Mouse (Mus musculus) C2C12 (cell line): ENCODE data around the gene Slc9a1. TPM values are rescaled to one million over a fixed set of nuclear protein-coding genes. Genes with fewer than 3 reads are reported as not detected.
A peak's percentile ranks its signal among the peaks of the same experiment; 100 is the strongest.

ENCODE experiments used
- H3K27me3 ChIP-seq: one replicate; pipeline ENCODE4 v1.6.1; 2011; ENCODE audit not compliant: control insufficient read depth, insufficient read depth, insufficient read length
- H3K36me3 ChIP-seq: one replicate; pipeline ENCODE4 v1.6.1; 2011; ENCODE audit not compliant: control insufficient read depth, insufficient read depth
- H3K4me3 ChIP-seq: one replicate; pipeline ENCODE4 v1.5.1; 2011; ENCODE audit warnings: mild to moderate bottlenecking, control low read depth; ENCODE audit not compliant: poor library complexity, insufficient read depth, severe bottlenecking
- H3K79me2 ChIP-seq: one replicate; pipeline ENCODE4 v1.6.1; 2011; ENCODE audit not compliant: control insufficient read depth, insufficient read depth
- H3K79me3 ChIP-seq: one replicate; pipeline ENCODE4 v1.6.1; 2011; ENCODE audit warnings: low read depth, control low read depth
- H3ac ChIP-seq: one replicate; pipeline ENCODE3; 2011; ENCODE audit warnings: low read depth; ENCODE audit not compliant: control insufficient read depth, insufficient read length
- CEBPB ChIP-seq: IDR thresholded peaks from one replicate; pipeline ENCODE4 v1.6.1; 2011; ENCODE audit warnings: low read depth, mild to moderate bottlenecking, control low read depth, moderate library complexity
- CTCF ChIP-seq: IDR thresholded peaks from one replicate; pipeline ENCODE4 v1.5.1; 2011; ENCODE audit not compliant: control insufficient read depth, insufficient read depth, insufficient read length
- FOSL1 ChIP-seq: IDR thresholded peaks from one replicate; pipeline ENCODE4 v1.8.0; 2011; ENCODE audit warnings: mild to moderate bottlenecking, low read length; ENCODE audit not compliant: poor library complexity, insufficient read depth, severe bottlenecking
- MAX ChIP-seq: IDR thresholded peaks from one replicate; pipeline ENCODE4 v1.6.1; 2011; ENCODE audit warnings: mild to moderate bottlenecking, control low read depth
- MYOD1 ChIP-seq: IDR thresholded peaks from one replicate; pipeline ENCODE4 v1.6.1; 2011; ENCODE audit warnings: low read depth; ENCODE audit not compliant: control insufficient read depth, insufficient read length
- MYOG ChIP-seq: IDR thresholded peaks from one replicate; pipeline ENCODE4 v1.6.1; 2011; ENCODE audit not compliant: control insufficient read depth, insufficient read length; ENCODE audit errors: extremely low read depth
- USF1 ChIP-seq: IDR thresholded peaks from one replicate; pipeline ENCODE4 v1.6.1; 2011; ENCODE audit warnings: low read depth, mild to moderate bottlenecking, control low read depth, moderate library complexity
- polyA plus RNA-seq: library from polyadenylated mRNA; unstranded; fragments of >200 nt; fragmentation: generic; extraction: Trizol; gene quantifications from one replicate; pipeline ENCODE4 v1.2.1, GENCODE M21; 2012; ENCODE audit warnings: missing spikeins

The Slc9a1 gene
- polyA plus RNA-seq, 1 experiment, result 19.4 TPM

DNA sequence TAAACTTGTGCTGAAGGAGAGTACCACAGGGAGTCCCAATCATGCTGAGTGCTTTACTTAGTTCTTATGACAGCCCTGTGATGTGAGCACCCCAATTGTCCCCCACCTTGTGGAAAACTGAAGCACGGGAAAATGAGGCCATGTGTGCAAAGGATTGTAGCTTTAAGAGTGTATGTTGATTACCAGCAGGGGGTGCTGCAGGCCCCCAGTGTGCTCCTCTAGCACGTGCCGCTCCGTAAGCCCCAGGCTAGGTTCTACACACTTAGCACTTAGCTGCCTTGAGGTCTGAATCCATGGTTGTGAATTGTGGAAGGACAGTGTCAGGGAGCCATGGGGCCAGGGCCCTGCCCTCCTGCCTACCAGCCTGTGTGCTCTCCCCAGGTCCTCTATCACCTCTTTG is 45.4 kb downstream of the Slc9a1 start:
- no peaks in the 10 kb centered on the region for H3K27me3 ChIP-seq
- peaks cover 16% of the 10 kb centered on the region for H3K36me3 ChIP-seq
- H3K79me2 ChIP-seq, result no peaks in the 10 kb centered on the region
- H3ac ChIP-seq, result no peak overlapping the region
- TF ChIP-seq MAX, result no peak
- no peak for TF ChIP-seq MYOG
- TF ChIP-seq USF1, result no peak
- no peak for TF ChIP-seq CEBPB
- TF ChIP-seq FOSL1, result no peak
- no peak for TF ChIP-seq CTCF
- TF ChIP-seq MYOD1, result no peak
- H3K4me3 ChIP-seq, result no peak overlapping the region
- H3K79me3 ChIP-seq, result no peaks in the 10 kb centered on the region

- Histone ChIP-seq H3K79me3 (no peaks in the 10 kb centered on the region), H3K4me3 (no peak overlapping the region), H3K27me3 (no peaks in the 10 kb centered on the region), H3ac (no peak overlapping the region), H3K36me3 (peaks cover 4% of the 10 kb centered on the region), H3K79me2 (no peaks in the 10 kb centered on the region)
- TF ChIP-seq USF1, result no peak
- TF ChIP-seq CTCF, result peak; percentile 41
Observed at GRCm38 (mm10) chr4:133419312-133420004, 50.0 kb downstream of the Slc9a1 start.

DNA sequence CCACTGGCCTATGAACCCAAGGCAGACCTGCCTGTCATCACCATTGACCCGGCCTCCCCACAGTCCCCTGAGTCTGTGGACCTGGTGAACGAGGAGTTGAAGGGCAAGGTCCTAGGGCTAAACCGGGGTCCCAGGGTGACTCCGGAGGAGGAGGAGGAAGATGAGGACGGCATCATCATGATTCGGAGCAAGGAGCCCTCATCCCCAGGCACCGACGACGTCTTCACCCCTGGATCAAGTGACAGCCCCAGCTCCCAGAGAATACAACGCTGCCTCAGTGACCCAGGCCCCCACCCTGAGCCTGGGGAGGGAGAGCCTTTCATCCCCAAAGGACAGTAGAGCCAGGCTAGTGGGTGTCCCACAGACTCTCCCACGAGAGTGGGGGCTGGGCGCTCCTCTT is 52.5 kb downstream of the Slc9a1 start:
- H3ac ChIP-seq, result no peak overlapping the region
- H3K4me3 ChIP-seq, result no peak overlapping the region
- no peaks in the 10 kb centered on the region for H3K79me3 ChIP-seq
- no peaks in the 10 kb centered on the region for H3K79me2 ChIP-seq
- TF ChIP-seq CEBPB (no peak), CTCF (no peak), FOSL1 (no peak), MYOD1 (no peak), MYOG (no peak), USF1 (no peak), MAX (no peak)
- H3K36me3 ChIP-seq, result peaks cover 4% of the 10 kb centered on the region
- no peaks in the 10 kb centered on the region for H3K27me3 ChIP-seq

GRCm38 (mm10) chr4:133422601-133423000 is 53.1 kb downstream of the Slc9a1 start:
- H3K79me3 ChIP-seq, result no peaks in the 10 kb centered on the region
- H3K79me2 ChIP-seq, result no peaks in the 10 kb centered on the region
- H3ac ChIP-seq, result no peak overlapping the region
- H3K27me3 ChIP-seq, result no peaks in the 10 kb centered on the region
- H3K36me3 ChIP-seq, result peaks cover 4% of the 10 kb centered on the region
- TF ChIP-seq CEBPB (no peak), CTCF (no peak), FOSL1 (no peak), MAX (no peak), USF1 (no peak), MYOG (no peak), MYOD1 (no peak)
- no peak overlapping the region for H3K4me3 ChIP-seq

GRCm38 (mm10) chr4:133423108-133423507 is 53.6 kb downstream of the Slc9a1 start:
- Histone ChIP-seq H3K79me2 (no peaks in the 10 kb centered on the region), H3ac (no peak overlapping the region), H3K79me3 (no peaks in the 10 kb centered on the region), H3K36me3 (peaks cover 4% of the 10 kb centered on the region), H3K4me3 (no peak overlapping the region), H3K27me3 (no peaks in the 10 kb centered on the region)
- TF ChIP-seq CTCF (peak; percentile 69), USF1 (no peak), MYOG (no peak), MAX (no peak), FOSL1 (no peak), MYOD1 (no peak), CEBPB (no peak)

- no peak overlapping the region for H3K4me3 ChIP-seq
- H3K36me3 ChIP-seq, result peaks cover 4% of the 10 kb centered on the region
- H3ac ChIP-seq, result no peak overlapping the region
- no peak for TF ChIP-seq FOSL1
- TF ChIP-seq CEBPB, result no peak
- TF ChIP-seq MYOG, result no peak
- TF ChIP-seq MAX, result no peak
- no peak for TF ChIP-seq CTCF
- no peak for TF ChIP-seq USF1
- no peak for TF ChIP-seq MYOD1
- no peaks in the 10 kb centered on the region for H3K27me3 ChIP-seq
- no peaks in the 10 kb centered on the region for H3K79me2 ChIP-seq
- H3K79me3 ChIP-seq, result no peaks in the 10 kb centered on the region
Observed at GRCm38 (mm10) chr4:133423691-133424090, 54.2 kb downstream of the Slc9a1 start.
